Mouse (Mus musculus) lung, postnatal 0 days (tissue): ENCODE measurements around the gene Kdm5b.

Experiments
- CTCF ChIP-seq: IDR thresholded peaks from 2 replicates; pipeline ENCODE4 v1.5.1; 2016; ENCODE audit warnings: antibody characterized with exemption, mild to moderate bottlenecking
- EP300 ChIP-seq: IDR thresholded peaks from 2 replicates; pipeline ENCODE4 v1.6.1; 2016; ENCODE audit warnings: antibody characterized with exemption, mild to moderate bottlenecking, control low read depth

GRCm38 (mm10) chr1:134625325-134625724 lies 65.4 kb downstream of the Kdm5b start:
- TF ChIP-seq EP300 (no peak), CTCF (no peak)
